Mouse (Mus musculus) myocyte (in vitro differentiated cells): ENCODE measurements around the gene Rcor1. TPM values are rescaled to one million over a fixed set of nuclear protein-coding genes. Genes with fewer than 3 reads are reported as not detected.

Experiments used
- H3K27me3 ChIP-seq: one replicate; pipeline ENCODE4 v1.6.1; 2011; ENCODE audit not compliant: control insufficient read depth, insufficient read depth, insufficient read length
- H3K36me3 ChIP-seq: one replicate; pipeline ENCODE4 v1.6.1; 2011; ENCODE audit not compliant: control insufficient read depth, insufficient read depth
- H3K4me2 ChIP-seq: one replicate; pipeline ENCODE4 v1.6.1; 2011; ENCODE audit warnings: low read depth, control low read depth
- H3K4me3 ChIP-seq: one replicate; pipeline ENCODE4 v1.5.1; 2011; ENCODE audit warnings: mild to moderate bottlenecking, control low read depth, moderate library complexity
- H3K79me2 ChIP-seq: one replicate; pipeline ENCODE4 v1.6.1; 2011; ENCODE audit not compliant: control insufficient read depth, insufficient read depth
- H3ac ChIP-seq: one replicate; pipeline ENCODE4 v1.6.1; 2011; ENCODE audit not compliant: control insufficient read depth, insufficient read length
- CEBPB ChIP-seq: IDR thresholded peaks from 2 replicates; pipeline ENCODE4 v1.6.1; 2011; ENCODE audit warnings: mild to moderate bottlenecking, moderate library complexity; ENCODE audit not compliant: poor library complexity, insufficient read depth, severe bottlenecking
- E2F4 ChIP-seq: IDR thresholded peaks from one replicate; pipeline ENCODE4 v1.6.1; 2011; ENCODE audit warnings: mild to moderate bottlenecking, control low read depth, moderate library complexity; ENCODE audit not compliant: insufficient read depth
- MAX ChIP-seq: IDR thresholded peaks from one replicate; pipeline ENCODE4 v1.6.1; 2011; ENCODE audit warnings: low read depth, mild to moderate bottlenecking, control low read depth
- MYOD1 ChIP-seq, 3 experiments: IDR thresholded peaks; one replicate each; pipeline ENCODE4 v1.6.1; 2011; ENCODE audit warnings: control low read depth in 2 of 3, low read depth in 2 of 3, mild to moderate bottlenecking in 2 of 3, moderate library complexity in 1 of 3; ENCODE audit not compliant: insufficient read length in 2 of 3, control insufficient read depth in 1 of 3
- MYOG ChIP-seq, 3 experiments: IDR thresholded peaks; one replicate each; pipeline ENCODE4 v1.6.1; 2011; ENCODE audit warnings: control low read depth in 2 of 3, low read depth in 2 of 3, mild to moderate bottlenecking in 2 of 3; ENCODE audit not compliant: insufficient read length in 2 of 3, control insufficient read depth in 1 of 3, insufficient read depth in 1 of 3
- POLR2A ChIP-seq: IDR thresholded peaks from one replicate; pipeline ENCODE4 v1.6.1; 2011; ENCODE audit warnings: low read depth, mild to moderate bottlenecking, control low read depth, moderate library complexity; ENCODE audit not compliant: insufficient read length
- POLR2AphosphoS2 ChIP-seq: IDR thresholded peaks from one replicate; pipeline ENCODE4 v1.6.1; 2011; ENCODE audit warnings: low read depth, control low read depth; ENCODE audit not compliant: insufficient read length
- REST ChIP-seq: IDR thresholded peaks from one replicate; pipeline ENCODE4 v1.6.1; 2011; ENCODE audit warnings: mild to moderate bottlenecking, control low read depth, moderate library complexity; ENCODE audit not compliant: insufficient read depth, insufficient read length
- SRF ChIP-seq: IDR thresholded peaks from one replicate; pipeline ENCODE4 v1.6.1; 2011; ENCODE audit warnings: low read depth; ENCODE audit not compliant: control insufficient read depth, insufficient read length
- TCF12 ChIP-seq: IDR thresholded peaks from one replicate; pipeline ENCODE4 v1.6.1; 2011; ENCODE audit warnings: mild to moderate bottlenecking, control low read depth; ENCODE audit not compliant: poor library complexity, insufficient read depth, severe bottlenecking
- TCF3 ChIP-seq: IDR thresholded peaks from one replicate; pipeline ENCODE4 v1.6.1; 2011; ENCODE audit warnings: low read depth, control low read depth; ENCODE audit not compliant: insufficient read length
- USF1 ChIP-seq: IDR thresholded peaks from one replicate; pipeline ENCODE4 v1.6.1; 2011; ENCODE audit warnings: low read depth, mild to moderate bottlenecking, control low read depth, moderate library complexity
- polyA plus RNA-seq: library from polyadenylated mRNA; unstranded; fragments of >200 nt; fragmentation: generic; extraction: Trizol; gene quantifications from one replicate; pipeline ENCODE4 v1.2.1, GENCODE M21; 2012; ENCODE audit warnings: missing spikeins

Rcor1 gene
- polyA plus RNA-seq, 1 experiment = 9.4 TPM

GRCm38 (mm10) chr12:111007134-111008103 lies 31.7 kb upstream of the Rcor1 start:
- H3K36me3 ChIP-seq = no peaks in the 10 kb centered on the region
- no peak for TF ChIP-seq MAX
- TF ChIP-seq POLR2A = no peak
- no peak for TF ChIP-seq MYOD1 (IDR thresholded peaks at IDR 0.05; ENCODE audit: control insufficient read depth in 1 of 3, insufficient read length in 2 of 3, low read depth in 2 of 3)
- TF ChIP-seq E2F4 = no peak
- no peak for TF ChIP-seq CEBPB
- no peak for TF ChIP-seq POLR2AphosphoS2
- no peak for TF ChIP-seq MYOG (IDR thresholded peaks at IDR 0.05; ENCODE audit: control insufficient read depth in 1 of 3, insufficient read depth in 1 of 3, insufficient read length in 2 of 3, low read depth in 2 of 3)
- no peak for TF ChIP-seq SRF
- TF ChIP-seq USF1 = no peak
- TF ChIP-seq TCF12 = no peak
- no peak for TF ChIP-seq REST
- TF ChIP-seq TCF3 = no peak
- no peaks in the 10 kb centered on the region for H3K79me2 ChIP-seq
- no peak overlapping the region for H3K4me2 ChIP-seq
- no peak overlapping the region for H3ac ChIP-seq
- H3K27me3 ChIP-seq = no peaks in the 10 kb centered on the region
- no peak overlapping the region for H3K4me3 ChIP-seq

GRCm38 (mm10) chr12:111008500-111009490 lies 30.4 kb upstream of the Rcor1 start:
- no peak overlapping the region for H3ac ChIP-seq
- no peak overlapping the region for H3K4me2 ChIP-seq
- TF ChIP-seq CEBPB (no peak), MYOG (IDR thresholded peaks at IDR 0.05; ENCODE audit: control insufficient read depth in 1 of 3, insufficient read depth in 1 of 3, insufficient read length in 2 of 3, low read depth in 2 of 3) (peak in 2 of 3 experiments; percentile 14 to 23), POLR2A (no peak), MYOD1 (IDR thresholded peaks at IDR 0.05; ENCODE audit: control insufficient read depth in 1 of 3, insufficient read length in 2 of 3, low read depth in 2 of 3) (peak in 2 of 3 experiments; percentile 23 to 50)
- H3K36me3 ChIP-seq = no peaks in the 10 kb centered on the region
- H3K79me2 ChIP-seq = no peaks in the 10 kb centered on the region
- no peaks in the 10 kb centered on the region for H3K27me3 ChIP-seq
- H3K4me3 ChIP-seq = no peak overlapping the region

DNA sequence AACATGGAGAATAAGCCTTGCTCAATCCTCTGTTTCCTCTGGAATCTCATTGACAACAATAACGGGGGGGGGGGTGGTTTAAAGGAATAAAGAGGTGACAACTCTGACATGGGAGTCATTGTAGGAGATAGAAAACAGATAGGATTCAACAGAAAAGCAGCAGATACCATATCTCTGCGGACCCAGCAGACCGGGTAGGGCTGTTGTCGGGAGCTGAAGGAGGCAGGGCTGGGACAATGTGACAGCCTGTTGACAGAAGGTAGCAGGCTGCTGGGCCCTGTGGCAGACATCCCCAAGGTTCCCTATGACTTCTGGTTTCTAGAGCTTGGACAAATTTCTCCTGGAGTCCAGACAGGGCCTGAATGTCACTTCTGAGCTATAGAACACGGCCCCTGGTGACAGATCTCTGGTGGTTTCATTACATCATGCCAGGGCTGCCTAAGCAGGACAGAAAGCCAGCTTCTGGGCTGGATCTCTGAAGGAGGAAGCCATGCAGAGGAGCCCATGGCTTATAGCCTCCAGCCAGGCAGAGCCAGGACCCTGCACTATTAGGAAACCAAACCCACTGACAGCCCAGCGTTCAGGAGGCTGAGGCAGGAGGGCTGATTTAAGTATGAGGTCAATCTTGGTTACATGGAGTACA lies 29.4 kb upstream of the Rcor1 start:
- H3ac ChIP-seq = no peak overlapping the region
- no peaks in the 10 kb centered on the region for H3K36me3 ChIP-seq
- no peak overlapping the region for H3K4me2 ChIP-seq
- no peaks in the 10 kb centered on the region for H3K79me2 ChIP-seq
- no peaks in the 10 kb centered on the region for H3K27me3 ChIP-seq
- no peak for TF ChIP-seq CEBPB
- TF ChIP-seq REST = no peak
- no peak for TF ChIP-seq TCF3
- TF ChIP-seq MYOD1 (IDR thresholded peaks at IDR 0.05; ENCODE audit: control insufficient read depth in 1 of 3, insufficient read length in 2 of 3, low read depth in 2 of 3) = no peak
- no peak for TF ChIP-seq POLR2AphosphoS2
- no peak for TF ChIP-seq SRF
- no peak for TF ChIP-seq E2F4
- no peak for TF ChIP-seq USF1
- no peak for TF ChIP-seq TCF12
- TF ChIP-seq POLR2A = no peak
- no peak for TF ChIP-seq MYOG (IDR thresholded peaks at IDR 0.05; ENCODE audit: control insufficient read depth in 1 of 3, insufficient read depth in 1 of 3, insufficient read length in 2 of 3, low read depth in 2 of 3)
- TF ChIP-seq MAX = no peak
- no peak overlapping the region for H3K4me3 ChIP-seq

DNA sequence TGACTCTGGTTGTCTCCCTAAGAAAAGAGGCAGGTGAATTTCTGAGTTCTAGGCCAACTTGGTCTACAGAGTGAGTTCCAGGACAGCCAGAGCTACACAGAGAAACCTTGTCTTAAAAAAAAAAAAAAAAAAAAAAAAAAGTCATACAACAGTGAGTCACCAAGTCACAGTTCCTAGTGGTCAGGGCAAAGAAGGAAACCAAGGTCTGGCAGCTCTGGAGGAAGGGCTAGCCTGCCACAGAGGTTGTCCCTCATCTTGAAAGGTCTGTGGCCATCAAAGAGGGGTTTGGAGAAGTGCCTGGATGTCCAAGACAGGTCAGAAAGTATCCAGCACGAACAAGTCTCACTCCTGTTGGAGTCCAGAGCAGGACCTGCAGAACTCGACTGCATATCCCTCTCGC lies 22.3 kb upstream of the Rcor1 start:
- Histone ChIP-seq H3K27me3 (no peaks in the 10 kb centered on the region), H3K79me2 (no peaks in the 10 kb centered on the region), H3ac (no peak overlapping the region), H3K4me2 (no peak overlapping the region), H3K36me3 (no peaks in the 10 kb centered on the region), H3K4me3 (no peak overlapping the region)
- TF ChIP-seq REST (no peak), CEBPB (no peak), MYOG (IDR thresholded peaks at IDR 0.05; ENCODE audit: control insufficient read depth in 1 of 3, insufficient read depth in 1 of 3, insufficient read length in 2 of 3, low read depth in 2 of 3) (no peak), E2F4 (no peak), USF1 (no peak), TCF3 (no peak), SRF (no peak), MYOD1 (IDR thresholded peaks at IDR 0.05; ENCODE audit: control insufficient read depth in 1 of 3, insufficient read length in 2 of 3, low read depth in 2 of 3) (no peak), TCF12 (no peak)
